ENCODE assay signal across 8 mouse cellular contexts in the genomic region with DNA sequence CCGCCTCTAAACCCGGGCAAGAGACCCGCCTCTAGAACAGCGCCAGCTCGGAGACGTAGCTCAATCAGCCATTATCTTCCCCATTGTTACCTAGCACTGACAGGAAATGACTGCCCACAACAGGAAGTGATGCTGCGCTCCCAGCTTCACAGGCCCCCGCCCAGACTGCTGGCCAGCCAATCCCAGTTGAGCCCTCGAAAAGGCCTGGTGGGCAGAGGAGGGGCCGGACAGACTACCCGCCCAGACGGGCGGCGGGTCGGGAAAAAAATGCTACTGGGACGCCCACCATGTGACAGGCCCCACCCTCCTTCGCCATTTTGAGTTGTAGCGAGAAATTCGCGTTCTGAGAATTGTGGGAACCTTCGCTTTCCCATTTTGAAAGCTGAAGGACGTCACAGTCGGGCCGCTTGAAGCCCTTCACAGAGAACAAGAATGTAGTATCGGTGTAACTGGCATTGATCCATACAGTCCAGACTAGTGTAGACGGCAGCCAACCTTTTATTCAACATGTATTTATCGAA. TPM values are rescaled to one million over a fixed set of nuclear protein-coding genes. Genes with fewer than 3 reads are reported as not detected.
DNase-seq lines count a peak whose midpoint lies in the region; ATAC-seq and TF ChIP-seq lines count a peak whose summit lies in the region.

Gene Rlim, minus strand, starts transcription at position 116 of the 521 bp plus-strand sequence.

- 16% methylated on average over 27 of the region's 27 CpGs for WGBS in heart, embryonic 12.5 days
- WGBS in kidney, postnatal 0 days, result 24% methylated on average over 27 of the region's 27 CpGs
- 18% methylated on average over 27 of the region's 27 CpGs for WGBS in liver, embryonic 11.5 days
- 22% methylated on average over 27 of the region's 27 CpGs for WGBS in stomach, embryonic 14.5 days

- no peaks in the 10 kb centered on the region for H3K9me3 ChIP-seq in heart, embryonic 12.5 days (replicated peaks)
- H3K9me3 ChIP-seq in kidney, postnatal 0 days (replicated peaks; ENCODE audit: low read length), result no peaks in the 10 kb centered on the region
- H3K9me3 ChIP-seq in liver, embryonic 11.5 days (ENCODE audit: control insufficient read depth, low read length), result no peaks in the 10 kb centered on the region
- no peaks in the 10 kb centered on the region for H3K9me3 ChIP-seq in stomach, embryonic 14.5 days (ENCODE audit: control insufficient read depth, low read depth, low read length)

- peak within 1 kb of the TSS; percentile 95 for H3K27ac ChIP-seq in heart, embryonic 12.5 days (ENCODE audit: poor library complexity, severe bottlenecking)
- peak within 1 kb of the TSS; percentile 96 for H3K27ac ChIP-seq in kidney, postnatal 0 days
- H3K27ac ChIP-seq in liver, embryonic 11.5 days (ENCODE audit: low read depth, low read length), result peak within 1 kb of the TSS; percentile 90
- peak within 1 kb of the TSS; percentile 88 for H3K27ac ChIP-seq in stomach, embryonic 14.5 days (ENCODE audit: low read length)

- peak within 1 kb of the TSS; percentile 94 for H3K9ac ChIP-seq in heart, embryonic 12.5 days
- peak within 1 kb of the TSS; percentile 88 for H3K9ac ChIP-seq in kidney, postnatal 0 days (ENCODE audit: low read depth, low read length)
- H3K9ac ChIP-seq in liver, embryonic 11.5 days (ENCODE audit: low read depth, low read length), result peak within 1 kb of the TSS; percentile 86
- H3K9ac ChIP-seq in stomach, embryonic 14.5 days (replicated peaks; ENCODE audit: low read depth, low read length), result peak within 1 kb of the TSS; percentile 74

- ATAC-seq in erythroid progenitor cell, adult 5-6 weeks (replicated peaks; ENCODE audit: low FRiP score, poor library complexity, severe bottlenecking), result peak; percentile 100
- peak; percentile 99 for ATAC-seq in heart, embryonic 12.5 days (ENCODE audit: insufficient number of reproducible peaks, low FRiP score)
- ATAC-seq in kidney, postnatal 0 days (replicated peaks; ENCODE audit: low FRiP score, low read depth), result peak; percentile 100
- ATAC-seq in liver, embryonic 11.5 days (replicated peaks; ENCODE audit: low FRiP score), result peak; percentile 99
- ATAC-seq in stomach, embryonic 14.5 days (ENCODE audit: insufficient number of reproducible peaks, insufficient read depth, low FRiP score, low read depth), result peak; percentile 99

- H3K36me3 ChIP-seq in heart, embryonic 12.5 days, result no peaks in the 10 kb centered on the region; the same call in 1 of the 2 replicates
- H3K36me3 ChIP-seq in kidney, postnatal 0 days (ENCODE audit: insufficient read depth, low read length), result no peaks in the 10 kb centered on the region
- no peaks in the 10 kb centered on the region; the same call in 1 of the 2 replicates for H3K36me3 ChIP-seq in liver, embryonic 11.5 days (ENCODE audit: control insufficient read depth, insufficient read depth, low read length)
- peaks cover 2% of the 10 kb centered on the region; the same call in 1 of the 2 replicates for H3K36me3 ChIP-seq in stomach, embryonic 14.5 days (ENCODE audit: control insufficient read depth, insufficient read depth, low read length)

- H3K4me1 ChIP-seq in heart, embryonic 12.5 days (replicated peaks), result no peaks in the 10 kb centered on the region
- H3K4me1 ChIP-seq in kidney, postnatal 0 days (replicated peaks; ENCODE audit: insufficient read depth, low read length), result no peaks in the 10 kb centered on the region
- H3K4me1 ChIP-seq in liver, embryonic 11.5 days (replicated peaks; ENCODE audit: control insufficient read depth, insufficient read depth, low read length), result no peaks in the 10 kb centered on the region
- H3K4me1 ChIP-seq in stomach, embryonic 14.5 days (ENCODE audit: control insufficient read depth, insufficient read depth, low read length), result no peaks in the 10 kb centered on the region

- peak within 1 kb of the TSS; percentile 91 for H3K4me3 ChIP-seq in heart, embryonic 12.5 days
- peak within 1 kb of the TSS; percentile 73 for H3K4me3 ChIP-seq in kidney, postnatal 0 days (replicated peaks; ENCODE audit: low read depth, low read length)
- peak within 1 kb of the TSS; percentile 75 for H3K4me3 ChIP-seq in liver, embryonic 11.5 days (ENCODE audit: low read depth, low read length)
- peak within 1 kb of the TSS; percentile 59 for H3K4me3 ChIP-seq in stomach, embryonic 14.5 days (ENCODE audit: low read depth, low read length)

- peak within 1 kb of the TSS; percentile 59 for H3K4me2 ChIP-seq in heart, embryonic 12.5 days
- peak within 1 kb of the TSS; percentile 52 for H3K4me2 ChIP-seq in kidney, postnatal 0 days (ENCODE audit: low read length)
- peak within 1 kb of the TSS; percentile 57 for H3K4me2 ChIP-seq in liver, embryonic 11.5 days
- peak within 1 kb of the TSS; percentile 44 for H3K4me2 ChIP-seq in stomach, embryonic 14.5 days (replicated peaks; ENCODE audit: low read depth, low read length)

- 0 out of 2 replicates have a peak, but pooled peaks cover 9% of the 10 kb centered on the region for H3K27me3 ChIP-seq in heart, embryonic 12.5 days (replicated peaks)
- no peaks in the 10 kb centered on the region for H3K27me3 ChIP-seq in kidney, postnatal 0 days (ENCODE audit: insufficient read depth, low read length)
- H3K27me3 ChIP-seq in liver, embryonic 11.5 days (replicated peaks; ENCODE audit: control insufficient read depth, insufficient read depth, low read length), result peaks cover 3% of the 10 kb centered on the region
- H3K27me3 ChIP-seq in stomach, embryonic 14.5 days (ENCODE audit: control insufficient read depth, insufficient read depth, low read length), result no peaks in the 10 kb centered on the region

- TF ChIP-seq CTCF in kidney, postnatal 0 days (IDR thresholded peaks at IDR 0.05; ENCODE audit: low read depth), result no peak

- DNase-seq in CD4-positive helper T cell, adult 2 months (ENCODE audit: low read depth, low spot score), result peak; percentile 96
- peak; percentile 89 for DNase-seq in brain, embryonic 18.5 days (ENCODE audit: low read depth, low spot score)
- DNase-seq in kidney, postnatal 0 days (ENCODE audit: low spot score), result peak; percentile 96
- DNase-seq in liver, embryonic 11.5 days (ENCODE audit: low spot score), result peak; percentile 79
- DNase-seq in naive thymus-derived CD4-positive, alpha-beta T cell, adult 2 months (ENCODE audit: low read depth), result peak; percentile 93

RNA-seq across cellular contexts. Expression of gene Rlim, which starts in this region (rescaled TPM):
- total RNA-seq in erythroid progenitor cell, adult 5-6 weeks (2015; ENCODE audit: low replicate concordance), result 15.1 and 31.0 TPM in 2 replicates
- 27.7 and 32.1 TPM in 2 replicates for total RNA-seq in erythroid progenitor cell, adult 5-6 weeks (2017; ENCODE audit: low replicate concordance)
- 35.4 and 35.7 TPM in 2 replicates for polyA plus RNA-seq in heart, embryonic 12.5 days (2016; fragmentation: Nextera tagmentation; extraction: Ambion mirVana)
- polyA plus RNA-seq in kidney, postnatal 0 days (2015; fragmentation: Nextera tagmentation; extraction: Ambion mirVana), result 19.1 and 21.0 TPM in 2 replicates
- polyA plus RNA-seq in liver, embryonic 11.5 days (2014; fragmentation: Nextera tagmentation; extraction: Ambion mirVana), result 37.7 and 38.7 TPM in 2 replicates
- 39.9 and 44.4 TPM in 2 replicates for polyA plus RNA-seq in stomach, embryonic 14.5 days (2014; fragmentation: Nextera tagmentation; extraction: Ambion mirVana)

Comparison
In these comparisons a context has a peak if more than half of its experiments do, and no peak if none do; other contexts are left out.
1. Peak in every context shown above with its lines: DNase-seq, ATAC-seq, H3K4me3 ChIP-seq and H3K27ac ChIP-seq.